Mouse (Mus musculus): ENCODE measurements at regions not wholly inside any gene's neighbourhood (a gene's known extent, or its start where the extent isn't known, plus 50 kb on each side); places are given as distances from the start of the nearest gene placed in this dataset.
A peak's percentile ranks its signal among the peaks of the same experiment; 100 is the strongest.

DNA sequence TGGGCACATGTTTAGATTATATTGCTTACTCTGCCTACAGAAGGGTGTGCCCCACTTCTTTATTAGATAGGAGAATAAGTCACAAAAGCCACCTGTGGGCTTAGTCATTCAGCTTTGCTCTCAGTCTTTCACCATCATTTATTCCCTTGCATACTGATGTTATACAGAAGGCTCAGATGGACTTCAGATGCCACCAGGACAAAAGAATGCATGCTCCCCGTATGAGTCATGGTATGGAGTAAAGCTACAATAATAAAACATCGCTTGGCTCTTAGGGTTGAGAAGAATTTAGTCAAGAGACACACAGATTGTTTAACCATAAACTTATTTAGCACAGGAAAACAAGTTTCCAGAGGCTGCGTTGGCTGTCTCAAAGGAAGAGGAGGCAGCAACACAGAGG, 1473.5 kb downstream of the Slc22a22 start:
- no peak for DNase-seq (ENCODE audit: low read depth)
- TF ChIP-seq POLR2A (IDR thresholded peaks at IDR 0.05; ENCODE audit: borderline replicate concordance, extremely low read depth, insufficient read depth, insufficient read length, poor library complexity, severe bottlenecking), result no peak
- TF ChIP-seq CTCF (IDR thresholded peaks at IDR 0.05; ENCODE audit: borderline replicate concordance, extremely low read depth, insufficient read depth, insufficient read length), result no peak

DNA sequence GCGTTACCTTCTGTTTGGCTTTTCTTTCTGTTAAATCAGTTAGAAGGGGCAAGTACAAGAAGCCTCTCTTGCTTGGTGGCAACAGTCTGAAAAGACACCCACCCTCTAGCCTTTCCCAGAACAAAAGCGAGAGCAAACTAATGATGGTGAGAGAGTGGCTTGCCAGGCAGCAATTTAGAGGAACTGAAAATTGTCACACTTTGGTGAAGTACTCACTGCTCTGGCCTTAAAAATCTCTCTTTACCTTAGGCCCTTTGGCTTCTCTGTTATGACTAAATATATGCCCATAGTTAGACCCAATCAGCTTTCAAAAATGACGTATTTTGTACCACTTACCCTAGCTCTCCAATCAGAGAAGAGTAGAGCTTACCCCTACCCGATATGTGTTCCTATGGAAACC, 1477.8 kb downstream of the Slc22a22 start:
- TF ChIP-seq POLR2A (IDR thresholded peaks at IDR 0.05; ENCODE audit: borderline replicate concordance, extremely low read depth, insufficient read depth, insufficient read length, poor library complexity, severe bottlenecking) (no peak), CTCF (IDR thresholded peaks at IDR 0.05; ENCODE audit: borderline replicate concordance, extremely low read depth, insufficient read depth, insufficient read length) (no peak)
- DNase-seq (ENCODE audit: low read depth), result no peak

DNA sequence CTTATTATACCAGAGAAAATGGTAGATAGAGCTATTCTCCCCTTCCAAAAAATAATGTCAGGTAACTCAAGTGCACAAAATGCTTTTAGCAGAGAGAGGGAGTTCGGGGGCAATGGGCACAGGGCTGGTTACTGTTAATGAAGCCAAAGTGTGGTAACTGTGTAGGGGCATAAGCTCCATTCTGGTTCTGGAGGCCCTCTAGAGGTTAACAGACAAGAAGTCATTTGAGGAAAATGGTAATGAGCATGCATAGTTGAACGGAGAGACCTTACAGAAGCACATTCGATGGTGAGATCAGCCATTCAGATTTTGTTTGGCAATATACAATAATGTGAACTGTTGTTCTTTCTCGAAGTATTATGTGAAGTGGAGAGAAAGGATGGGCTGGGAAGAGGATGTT, 1479.4 kb downstream of the Slc22a22 start:
- no peak for DNase-seq (ENCODE audit: low read depth)
- no peak for TF ChIP-seq CTCF (IDR thresholded peaks at IDR 0.05; ENCODE audit: borderline replicate concordance, extremely low read depth, insufficient read depth, insufficient read length)
- TF ChIP-seq POLR2A (IDR thresholded peaks at IDR 0.05; ENCODE audit: borderline replicate concordance, extremely low read depth, insufficient read depth, insufficient read length, poor library complexity, severe bottlenecking), result no peak

GRCm38 (mm10) chr15:55994680-55995079, 1482.7 kb downstream of the Slc22a22 start:
- TF ChIP-seq POLR2A (IDR thresholded peaks at IDR 0.05; ENCODE audit: borderline replicate concordance, extremely low read depth, insufficient read depth, insufficient read length, poor library complexity, severe bottlenecking), result no peak
- DNase-seq (ENCODE audit: low read depth), result no peak

GRCm38 (mm10) chr15:55975843-55976242, 1501.6 kb downstream of the Slc22a22 start:
- DNase-seq (ENCODE audit: low read depth), result peak; percentile 21
- TF ChIP-seq CTCF (IDR thresholded peaks at IDR 0.05; ENCODE audit: borderline replicate concordance, extremely low read depth, insufficient read depth, insufficient read length) (no peak), POLR2A (IDR thresholded peaks at IDR 0.05; ENCODE audit: borderline replicate concordance, extremely low read depth, insufficient read depth, insufficient read length, poor library complexity, severe bottlenecking) (no peak)

GRCm38 (mm10) chr15:55966780-55967179, 1510.6 kb downstream of the Slc22a22 start:
- TF ChIP-seq POLR2A (IDR thresholded peaks at IDR 0.05; ENCODE audit: borderline replicate concordance, extremely low read depth, insufficient read depth, insufficient read length, poor library complexity, severe bottlenecking) (no peak), CTCF (IDR thresholded peaks at IDR 0.05; ENCODE audit: borderline replicate concordance, extremely low read depth, insufficient read depth, insufficient read length) (no peak)
- peak; percentile 39 for DNase-seq (ENCODE audit: low read depth)

- DNase-seq (ENCODE audit: low read depth), result no peak
- TF ChIP-seq POLR2A (IDR thresholded peaks at IDR 0.05; ENCODE audit: borderline replicate concordance, extremely low read depth, insufficient read depth, insufficient read length, poor library complexity, severe bottlenecking) (no peak), CTCF (IDR thresholded peaks at IDR 0.05; ENCODE audit: borderline replicate concordance, extremely low read depth, insufficient read depth, insufficient read length) (no peak)
These were observed 1512.1 kb downstream of the Slc22a22 start for GRCm38 (mm10) chr15:55965296-55965695.

DNA sequence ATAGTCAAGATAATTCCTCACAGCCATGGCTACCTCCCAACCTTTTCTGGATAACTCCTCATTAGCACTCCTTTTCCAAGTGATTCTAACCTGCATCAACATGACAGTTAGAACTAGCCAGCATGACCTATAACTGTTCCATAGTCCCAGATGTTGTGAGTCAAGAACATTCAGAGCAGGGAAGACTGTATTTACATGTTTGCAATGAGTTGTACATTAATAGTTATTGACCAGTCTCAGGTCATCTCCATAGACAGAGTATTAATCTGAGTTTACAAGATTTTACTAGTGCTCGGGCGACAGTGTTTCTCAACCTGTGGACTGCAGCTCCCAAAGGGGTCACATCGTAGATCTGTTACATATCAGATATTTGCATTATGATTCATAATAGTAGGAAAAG, 1515.3 kb downstream of the Slc22a22 start:
- no peak for DNase-seq (ENCODE audit: low read depth)
- TF ChIP-seq POLR2A (IDR thresholded peaks at IDR 0.05; ENCODE audit: borderline replicate concordance, extremely low read depth, insufficient read depth, insufficient read length, poor library complexity, severe bottlenecking) (no peak), CTCF (IDR thresholded peaks at IDR 0.05; ENCODE audit: borderline replicate concordance, extremely low read depth, insufficient read depth, insufficient read length) (no peak)
